Mouse (Mus musculus): ENCODE results near the gene Plod1.
A peak's percentile ranks its signal among the peaks of the same experiment; 100 is the strongest.
"Not testable (repeated sequence)": the region's sequence is repeated elsewhere in the genome, so short reads cannot be mapped to it uniquely, and the experiment has no call there.

Gene Plod1

GRCm38 (mm10) chr4:147896411-147896810, 40.2 kb downstream of the Plod1 start:
- DNase-seq (ENCODE audit: low spot score in 2 of 2) = no peak

GRCm38 (mm10) chr4:147895815-147896330, 40.7 kb downstream of the Plod1 start:
- DNase-seq (ENCODE audit: low spot score in 2 of 2) = no peak

GRCm38 (mm10) chr4:147890341-147890740, 46.2 kb downstream of the Plod1 start:
- DNase-seq (ENCODE audit: low spot score in 2 of 2) = no peak

GRCm38 (mm10) chr4:147888237-147888636, 48.3 kb downstream of the Plod1 start:
- no peak for DNase-seq (ENCODE audit: low spot score in 2 of 2)

- no peak for DNase-seq (ENCODE audit: low spot score in 2 of 2)
These were observed 49.3 kb downstream of the Plod1 start for GRCm38 (mm10) chr4:147887277-147887676.

- no peak for DNase-seq (ENCODE audit: low spot score in 2 of 2)
These were observed 50.4 kb downstream of the Plod1 start for GRCm38 (mm10) chr4:147886158-147886557.

- no peak for DNase-seq (ENCODE audit: low spot score in 2 of 2)
These were observed 52.4 kb downstream of the Plod1 start for GRCm38 (mm10) chr4:147884138-147884537.

- DNase-seq (ENCODE audit: low spot score in 2 of 2) = no peak
These were observed 53.5 kb downstream of the Plod1 start for GRCm38 (mm10) chr4:147883041-147883440.

GRCm38 (mm10) chr4:147881792-147882191, 54.8 kb downstream of the Plod1 start:
- DNase-seq (ENCODE audit: low spot score in 2 of 2) = no peak

GRCm38 (mm10) chr4:147879865-147880264, 56.7 kb downstream of the Plod1 start:
- DNase-seq (ENCODE audit: low spot score in 2 of 2) = no peak

GRCm38 (mm10) chr4:147879456-147879855, 57.1 kb downstream of the Plod1 start:
- DNase-seq (ENCODE audit: low spot score in 2 of 2) = no peak

GRCm38 (mm10) chr4:147878537-147878936, 58.0 kb downstream of the Plod1 start:
- DNase-seq (ENCODE audit: low spot score in 2 of 2) = no peak

GRCm38 (mm10) chr4:147875852-147876575, 60.6 kb downstream of the Plod1 start:
- no peak for DNase-seq (ENCODE audit: low spot score in 2 of 2)

- DNase-seq (ENCODE audit: low spot score in 2 of 2) = no peak
These were observed 67.3 kb downstream of the Plod1 start for GRCm38 (mm10) chr4:147869238-147869637.

GRCm38 (mm10) chr4:147868450-147869031, 68.0 kb downstream of the Plod1 start, which contains the start of the genes Miip and Fv1:
Gene Miip, minus strand, starts transcription at chr4:147868816.
Gene Fv1, plus strand, starts transcription at chr4:147868979.
- DNase-seq (ENCODE audit: low spot score in 2 of 2) = peak; percentile 82 to 94

- no peak for DNase-seq (ENCODE audit: low spot score in 2 of 2)
These were observed 68.8 kb downstream of the Plod1 start for GRCm38 (mm10) chr4:147867563-147868449.

- not testable (repeated sequence) for DNase-seq (ENCODE audit: low spot score in 2 of 2)
These were observed 69.8 kb downstream of the Plod1 start for GRCm38 (mm10) chr4:147866793-147867192.

- no peak for DNase-seq (ENCODE audit: low spot score in 2 of 2)
These were observed 70.5 kb downstream of the Plod1 start for GRCm38 (mm10) chr4:147866056-147866455.

GRCm38 (mm10) chr4:147865651-147866050, 70.9 kb downstream of the Plod1 start:
- DNase-seq (ENCODE audit: low spot score in 2 of 2) = no peak

GRCm38 (mm10) chr4:147862051-147862450, 74.5 kb downstream of the Plod1 start:
- DNase-seq (ENCODE audit: low spot score in 2 of 2) = no peak
